In genomic region chr4:21879565-21880220, GRCm38 (mm10) we compare ENCODE assay signal across 8 mouse cellular contexts. TPM values are rescaled to one million over a fixed set of nuclear protein-coding genes. Genes with fewer than 3 reads are reported as not detected.
DNase-seq lines count a peak whose midpoint lies in the region; ATAC-seq and TF ChIP-seq lines count a peak whose summit lies in the region.

TSS of gene Coq3 (plus strand) at chr4:21879673.

- H3K9me3 ChIP-seq in CH12.LX (replicated peaks; ENCODE audit: low read length), result no peaks in the 10 kb centered on the region
- H3K9me3 ChIP-seq in forebrain, embryonic 12.5 days, result no peaks in the 10 kb centered on the region
- H3K9me3 ChIP-seq in heart, postnatal 0 days (replicated peaks; ENCODE audit: control insufficient read depth, low read length), result no peaks in the 10 kb centered on the region
- H3K9me3 ChIP-seq in liver, embryonic 16.5 days (replicated peaks; ENCODE audit: control insufficient read depth, low read length), result no peaks in the 10 kb centered on the region
- no peaks in the 10 kb centered on the region for H3K9me3 ChIP-seq in neural tube, embryonic 13.5 days

- peak; percentile 94 for ATAC-seq in forebrain, embryonic 12.5 days (ENCODE audit: low FRiP score)
- peak; percentile 86 for ATAC-seq in heart, postnatal 0 days (ENCODE audit: insufficient read depth, low read depth)
- peak; percentile 85 for ATAC-seq in liver, embryonic 16.5 days (ENCODE audit: low read depth)
- ATAC-seq in neural tube, embryonic 13.5 days (ENCODE audit: low read depth), result peak; percentile 95

- peak within 1 kb of the TSS; percentile 56 to 73 (median 66) for H3K4me3 ChIP-seq in CH12.LX (replicated peaks in 1 of 3; ENCODE audit: low read depth in 2 of 3, low read length in 2 of 3, poor library complexity in 1 of 3)
- peak within 1 kb of the TSS; percentile 72 for H3K4me3 ChIP-seq in forebrain, embryonic 12.5 days (replicated peaks)
- H3K4me3 ChIP-seq in heart, postnatal 0 days (ENCODE audit: low read depth, low read length), result peak within 1 kb of the TSS; percentile 65
- peak within 1 kb of the TSS; percentile 74 for H3K4me3 ChIP-seq in liver, embryonic 16.5 days (ENCODE audit: low read depth, low read length)
- H3K4me3 ChIP-seq in neural tube, embryonic 13.5 days, result peak within 1 kb of the TSS; percentile 74
- peak within 1 kb of the TSS; percentile 96 for H3K4me3 ChIP-seq in testis, adult 2 months (ENCODE audit: control insufficient read depth, low read depth, low read length)

- peak within 1 kb of the TSS; percentile 52 for H3K4me2 ChIP-seq in CH12.LX (ENCODE audit: insufficient read depth, low read depth, poor library complexity, severe bottlenecking)
- H3K4me2 ChIP-seq in forebrain, embryonic 12.5 days, result peak within 1 kb of the TSS; percentile 69
- peak within 1 kb of the TSS; percentile 72 for H3K4me2 ChIP-seq in heart, postnatal 0 days (ENCODE audit: low read depth, low read length)
- H3K4me2 ChIP-seq in liver, embryonic 16.5 days (ENCODE audit: low read depth, low read length), result peak within 1 kb of the TSS; percentile 74
- H3K4me2 ChIP-seq in neural tube, embryonic 13.5 days, result peak within 1 kb of the TSS; percentile 68

- no peaks in the 10 kb centered on the region; the same call in 1 of the 2 replicates for H3K79me2 ChIP-seq in CH12.LX (replicated peaks; ENCODE audit: control insufficient read depth, extremely low read depth, insufficient read depth, poor library complexity, severe bottlenecking)

- H3K27ac ChIP-seq in CH12.LX (ENCODE audit: insufficient read depth, low read depth), result peak within 1 kb of the TSS; percentile 63
- H3K27ac ChIP-seq in forebrain, embryonic 12.5 days, result peak within 1 kb of the TSS; percentile 92
- H3K27ac ChIP-seq in heart, postnatal 0 days (ENCODE audit: low read depth), result peak within 1 kb of the TSS; percentile 90
- H3K27ac ChIP-seq in liver, embryonic 16.5 days (ENCODE audit: low read length), result peak within 1 kb of the TSS; percentile 88
- H3K27ac ChIP-seq in neural tube, embryonic 13.5 days (replicated peaks), result peak within 1 kb of the TSS; percentile 95
- peak within 1 kb of the TSS; percentile 95 for H3K27ac ChIP-seq in testis, adult 2 months (ENCODE audit: control insufficient read depth, insufficient read depth, low read depth, low read length)

- in situ Hi-C loops in CH12.LX (cut with MboI; ENCODE audit: low pct_ligation_motif_present, low pct_unique_long_range_greater_than_20kb, low sequenced_read_pairs), result no loop called here

- TF ChIP-seq CTCF in CH12.LX (conservative IDR thresholded peaks at IDR 0.05 in 1 of 2, IDR thresholded peaks at IDR 0.05 in 1 of 2; ENCODE audit: low read depth in 2 of 2, low read length in 2 of 2), result 0 out of 4 replicates have a peak, but pooled peaks of 1 of the 2 experiments have one; percentile 3
- TF ChIP-seq CTCF in heart, postnatal 0 days (IDR thresholded peaks at IDR 0.05; ENCODE audit: low read depth), result no peak
- TF ChIP-seq CTCF in testis, adult 2 months (IDR thresholded peaks at IDR 0.05; ENCODE audit: control insufficient read depth, insufficient read depth, insufficient replicate concordance, low read depth, low read length), result no peak

- peaks cover 4 to 29% of the 10 kb centered on the region in 2 experiments for H3K36me3 ChIP-seq in CH12.LX (replicated peaks in 1 of 2; ENCODE audit: control insufficient read depth in 1 of 2, insufficient read depth in 1 of 2, low read length in 1 of 2)
- H3K36me3 ChIP-seq in forebrain, embryonic 12.5 days (replicated peaks), result peaks cover 12% of the 10 kb centered on the region
- H3K36me3 ChIP-seq in heart, postnatal 0 days (replicated peaks; ENCODE audit: control insufficient read depth, insufficient read depth, low read length), result peaks cover 16% of the 10 kb centered on the region; the same call in 1 of the 2 replicates
- peaks cover 7% of the 10 kb centered on the region for H3K36me3 ChIP-seq in liver, embryonic 16.5 days (ENCODE audit: control insufficient read depth, insufficient read depth)
- peaks cover 11% of the 10 kb centered on the region for H3K36me3 ChIP-seq in neural tube, embryonic 13.5 days
- H3K36me3 ChIP-seq in testis, adult 2 months (ENCODE audit: control insufficient read depth, insufficient read depth, low read length), result no peaks in the 10 kb centered on the region

- no peak for TF ChIP-seq EP300 in CH12.LX (IDR thresholded peaks at IDR 0.05; ENCODE audit: low read length)
- TF ChIP-seq EP300 in heart, postnatal 0 days (IDR thresholded peaks at IDR 0.05; ENCODE audit: low read depth), result no peak

- dilution Hi-C loops in CH12.LX (cut with MboI; ENCODE audit: extremely low pct_ligation_motif_present, extremely low pct_unique_long_range_greater_than_20kb, low sequenced_read_pairs), result no loop called here

- peak; percentile 93 for TF ChIP-seq POLR2A in CH12.LX (IDR thresholded peaks at IDR 0.05; ENCODE audit: low read depth, low read length)
- peak; percentile 78 for TF ChIP-seq POLR2A in testis, adult 2 months (IDR thresholded peaks at IDR 0.05; ENCODE audit: control insufficient read depth, low read depth, low read length)

- peak; percentile 82 for DNase-seq in CH12.LX (ENCODE audit: extremely low read depth)
- DNase-seq in c-Kit-positive CD71-positive TER-119-negative erythroid progenitor cells, embryonic 14.5 days (ENCODE audit: low read depth), result peak; percentile 78
- DNase-seq in heart, postnatal 0 days (ENCODE audit: low spot score), result peak; percentile 79
- peak; percentile 82 to 90 for DNase-seq in kidney, postnatal 4 days

- peak within 1 kb of the TSS; percentile 72 for H3K9ac ChIP-seq in CH12.LX (ENCODE audit: insufficient read depth, low read depth)
- H3K9ac ChIP-seq in forebrain, embryonic 12.5 days, result peak within 1 kb of the TSS; percentile 75
- H3K9ac ChIP-seq in heart, postnatal 0 days (replicated peaks; ENCODE audit: low read depth, low read length), result peak within 1 kb of the TSS; percentile 66
- peak within 1 kb of the TSS; percentile 74 for H3K9ac ChIP-seq in liver, embryonic 16.5 days (ENCODE audit: low read depth, low read length)
- H3K9ac ChIP-seq in neural tube, embryonic 13.5 days, result peak within 1 kb of the TSS; percentile 85

- WGBS in forebrain, embryonic 12.5 days, result under 1% methylated on average over 48 of the region's 51 CpGs
- under 1% methylated on average over 50 of the region's 51 CpGs for WGBS in heart, postnatal 0 days
- under 1% methylated on average over 50 of the region's 51 CpGs for WGBS in liver, embryonic 16.5 days (ENCODE audit: insufficient replicate concordance)
- WGBS in neural tube, embryonic 13.5 days, result under 1% methylated on average over 51 of the region's 51 CpGs

- no peak; the same call in 1 of the 2 replicates for TF ChIP-seq RAD21 in CH12.LX (IDR thresholded peaks at IDR 0.05; ENCODE audit: low read depth, low read length)

- peaks cover 4 to 9% of the 10 kb centered on the region in 2 experiments; a peak in 3 of 4 replicates for H3K4me1 ChIP-seq in CH12.LX (ENCODE audit: control insufficient read depth in 1 of 2, insufficient read depth in 2 of 2)
- H3K4me1 ChIP-seq in forebrain, embryonic 12.5 days, result peaks cover 4% of the 10 kb centered on the region
- H3K4me1 ChIP-seq in heart, postnatal 0 days (ENCODE audit: control insufficient read depth, insufficient read depth), result no peaks in the 10 kb centered on the region; the same call in 1 of the 2 replicates
- H3K4me1 ChIP-seq in liver, embryonic 16.5 days (ENCODE audit: control insufficient read depth, low read depth, low read length), result peaks cover 5% of the 10 kb centered on the region; the same call in 1 of the 2 replicates
- peaks cover 9% of the 10 kb centered on the region for H3K4me1 ChIP-seq in neural tube, embryonic 13.5 days (replicated peaks)
- H3K4me1 ChIP-seq in testis, adult 2 months (ENCODE audit: control insufficient read depth, insufficient read depth, low read length), result no peaks in the 10 kb centered on the region; the same call in 1 of the 2 replicates

- H3K27me3 ChIP-seq in CH12.LX (replicated peaks), result no peaks in the 10 kb centered on the region
- H3K27me3 ChIP-seq in forebrain, embryonic 12.5 days, result no peaks in the 10 kb centered on the region
- H3K27me3 ChIP-seq in heart, postnatal 0 days (ENCODE audit: control insufficient read depth, insufficient read depth, low read length), result no peaks in the 10 kb centered on the region
- H3K27me3 ChIP-seq in liver, embryonic 16.5 days (ENCODE audit: control insufficient read depth, insufficient read depth, low read depth, low read length), result no peaks in the 10 kb centered on the region
- no peaks in the 10 kb centered on the region for H3K27me3 ChIP-seq in neural tube, embryonic 13.5 days
- no peaks in the 10 kb centered on the region for H3K27me3 ChIP-seq in testis, adult 2 months (ENCODE audit: control insufficient read depth, insufficient read depth, low read length)

TF ChIP-seq in CH12.LX, 34 proteins besides CTCF, POLR2A, EP300 and RAD21 (continues in another document):
- peak; percentile 76 for TF ChIP-seq TBP (conservative IDR thresholded peaks at IDR 0.05; ENCODE audit: low read depth, low read length)
- TF ChIP-seq SIN3A (IDR thresholded peaks at IDR 0.05; ENCODE audit: low read length), result peak; percentile 55; the same call in 1 of the 2 replicates
- 0 out of 2 replicates have a peak, but pooled peaks have one; percentile 47 for TF ChIP-seq MYC (IDR thresholded peaks at IDR 0.05; ENCODE audit: low read depth, low read length)
- no peak; the same call in 1 of the 2 replicates for TF ChIP-seq ETS1 (conservative IDR thresholded peaks at IDR 0.05; ENCODE audit: low read depth, low read length)
- TF ChIP-seq ZMIZ1 (IDR thresholded peaks at IDR 0.05; ENCODE audit: low read depth, low read length), result peak; percentile 91
- TF ChIP-seq SMC3 (IDR thresholded peaks at IDR 0.05; ENCODE audit: low read depth, low read length), result peak; percentile 21
- TF ChIP-seq POLR2AphosphoS2 (IDR thresholded peaks at IDR 0.05; ENCODE audit: low read depth, low read length), result peak; percentile 70; the same call in 1 of the 2 replicates
- TF ChIP-seq MAFK (IDR thresholded peaks at IDR 0.05; ENCODE audit: insufficient replicate concordance, low read length), result 0 out of 2 replicates have a peak, but pooled peaks have one; percentile 11
- TF ChIP-seq ELF1 (IDR thresholded peaks at IDR 0.05; ENCODE audit: low read depth, low read length), result peak; percentile 81
- TF ChIP-seq CHD2 (IDR thresholded peaks at IDR 0.05; ENCODE audit: low read length), result no peak; the same call in 1 of the 2 replicates
- peak; percentile 74; the same call in 1 of the 2 replicates for TF ChIP-seq MXI1 (IDR thresholded peaks at IDR 0.05; ENCODE audit: low read depth, low read length)

RNA-seq across cellular contexts. Expression of gene Coq3, which starts in this region (rescaled TPM):
- total RNA-seq in CH12.LX (2012; rRNA removed) (6.7 and 8.2 TPM in 2 replicates), CH12.LX (2014; rRNA removed) (9.0 and 9.2 TPM in 2 replicates)
- 5.1 and 5.7 TPM in 2 replicates for polyA plus RNA-seq in CH12.LX (2012; ENCODE audit: insufficient read length, low read depth)
- 10.9 and 11.7 TPM in 2 replicates for polyA plus RNA-seq in forebrain, embryonic 12.5 days (2016; fragmentation: Nextera tagmentation; extraction: Ambion mirVana)
- 18.8 and 23.3 TPM in 2 replicates for total RNA-seq in heart, postnatal 0 days (2014; rRNA removed; ENCODE audit: low replicate concordance)
- polyA plus RNA-seq in heart, postnatal 0 days (2015; fragmentation: Nextera tagmentation; extraction: Ambion mirVana), result 39.7 and 40.0 TPM in 2 replicates
- 6.6 TPM in 2 replicates for polyA plus RNA-seq in liver, embryonic 16.5 days (2015; fragmentation: Nextera tagmentation; extraction: Ambion mirVana)
- polyA plus RNA-seq in neural tube, embryonic 13.5 days (2015; fragmentation: Nextera tagmentation; extraction: Ambion mirVana), result 12.3 and 13.4 TPM in 2 replicates
- polyA plus RNA-seq in testis, adult 2 months (2012; rRNA removed), result 3.2 and 3.5 TPM in 2 replicates

Comparison
In these comparisons a context has a peak if more than half of its experiments do, and no peak if none do; other contexts are left out.
1. Peak in every context shown above with its lines: DNase-seq, ATAC-seq, H3K4me3 ChIP-seq and H3K27ac ChIP-seq.